Mouse (Mus musculus): Measurements from ENCODE around the gene Gng7.

DNA sequence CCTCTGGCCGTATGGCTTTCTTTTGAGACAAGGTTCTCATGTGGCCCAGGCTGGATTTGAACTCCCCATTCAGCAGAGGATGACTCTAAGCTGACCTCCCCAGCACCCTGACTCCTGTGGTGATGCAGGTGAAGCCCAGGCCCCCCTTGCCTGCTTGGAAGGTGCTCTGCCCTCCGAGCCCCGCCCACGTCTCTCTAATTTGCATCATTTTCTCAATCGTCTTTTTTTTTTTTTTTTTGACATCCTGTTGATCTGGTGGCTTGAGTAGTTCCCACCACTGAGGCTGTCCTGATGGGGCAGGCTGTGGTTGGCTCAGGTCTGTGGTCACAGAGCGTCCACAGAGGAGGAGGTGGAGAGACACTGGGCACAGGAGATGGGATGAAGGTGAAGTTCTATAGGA is 25.3 kb downstream of the Gng7 start:
- TF ChIP-seq CTCF (IDR thresholded peaks at IDR 0.05), result no peak
- no peak for TF ChIP-seq POLR2A (IDR thresholded peaks at IDR 0.05; ENCODE audit: insufficient read depth, low read depth, low read length)
